35 mouse cellular contexts compared by ENCODE assay signal in genomic region chr3:123452904-123453303, GRCm38 (mm10). TPM values are rescaled to one million over a fixed set of nuclear protein-coding genes. Genes with fewer than 3 reads are reported as not detected.
"Had no signal": no experiment of that assay in that cellular context is flagged by ENCODE, and none has a peak within 500 bp of the region (broad histone marks: within the 10 kb centered on the region; RNA-seq: fewer than 3 reads in every experiment).

No protein-coding gene starts in this region.

- H3K27ac ChIP-seq: heart, embryonic 10.5 days; heart, embryonic 13.5 days; heart, embryonic 15.5 days; hindbrain, embryonic 10.5 days; hindbrain, embryonic 12.5 days; hindbrain, embryonic 13.5 days; hindbrain, embryonic 14.5 days; hindbrain, embryonic 15.5 days; intestine, embryonic 15.5 days; kidney, embryonic 15.5 days; kidney, postnatal 0 days; layer of hippocampus, adult 2 months; left cerebral cortex, adult 2 months had no signal

- H3K9me3 ChIP-seq: heart, embryonic 10.5 days; heart, embryonic 12.5 days; heart, embryonic 13.5 days; heart, embryonic 15.5 days; hindbrain, embryonic 10.5 days; hindbrain, embryonic 12.5 days; hindbrain, embryonic 13.5 days; hindbrain, embryonic 15.5 days; intestine, embryonic 15.5 days; kidney, embryonic 15.5 days had no signal

- H3K27me3 ChIP-seq: hindbrain, embryonic 12.5 days; hindbrain, embryonic 13.5 days; hindbrain, embryonic 15.5 days; intestine, embryonic 15.5 days had no signal

- ATAC-seq: hindbrain, embryonic 16.5 days; inflammation-experienced regulatory T-cells, adult 6 months; intestine, embryonic 15.5 days; intestine, embryonic 16.5 days had no signal

- H3K36me3 ChIP-seq: heart, embryonic 10.5 days; heart, embryonic 12.5 days; heart, embryonic 13.5 days; heart, embryonic 15.5 days; hindbrain, embryonic 10.5 days; hindbrain, embryonic 12.5 days; hindbrain, embryonic 13.5 days; hindbrain, embryonic 15.5 days; intestine, embryonic 15.5 days; kidney, embryonic 15.5 days had no signal

- H3K4me1 ChIP-seq: heart, embryonic 10.5 days; heart, embryonic 12.5 days; heart, embryonic 15.5 days; intestine, embryonic 15.5 days had no signal

- H3K9ac ChIP-seq: heart, embryonic 12.5 days; heart, embryonic 13.5 days; heart, embryonic 15.5 days; hindbrain, embryonic 12.5 days; hindbrain, embryonic 13.5 days; hindbrain, embryonic 14.5 days; hindbrain, embryonic 15.5 days; intestine, embryonic 15.5 days; kidney, embryonic 15.5 days had no signal

- H3K4me2 ChIP-seq: heart, embryonic 11.5 days; heart, embryonic 12.5 days; heart, embryonic 13.5 days; heart, embryonic 15.5 days; hindbrain, embryonic 12.5 days; hindbrain, embryonic 13.5 days; hindbrain, embryonic 14.5 days; hindbrain, embryonic 15.5 days; intestine, embryonic 15.5 days; kidney, embryonic 15.5 days had no signal

- H3K4me3 ChIP-seq: heart, embryonic 10.5 days; heart, embryonic 12.5 days; heart, embryonic 13.5 days; heart, embryonic 15.5 days; hindbrain, embryonic 10.5 days; hindbrain, embryonic 12.5 days; hindbrain, embryonic 13.5 days; hindbrain, embryonic 15.5 days; intestine, embryonic 15.5 days; kidney, embryonic 15.5 days; layer of hippocampus, adult 2 months; left cerebral cortex, adult 2 months had no signal

- DNase-seq: heart, postnatal 10 days; heart, postnatal 14 days; heart, postnatal 36 days; heart, postnatal 4 days; kidney, adult 11 months; kidney, adult 18-20 months; kidney, adult 2 months; kidney, adult 8-10 months; kidney, adult 9 months; kidney, postnatal 10 days; kidney, postnatal 14 days; kidney, postnatal 25 days; kidney, postnatal 36 days; kidney, postnatal 4 days; layer of hippocampus, adult 9-11 months; layer of hippocampus, postnatal 36 days had no signal

RNA-seq across cellular contexts. Expression of gene Prss12, which starts 6.2 kb away (rescaled TPM):
- total RNA-seq: hematopoietic stem cell, adult 5-6 weeks had no signal
